Mouse (Mus musculus): Measurements from ENCODE around the gene Hsd17b1.

The Hsd17b1 gene

GRCm38 (mm10) chr11:101128996-101129577 lies 50.9 kb downstream of the Hsd17b1 start:
- no peak for DNase-seq (ENCODE audit: low read depth)

All from fibroblast of lung, adult 2 months (primary cell).